Mouse (Mus musculus) myocyte (in vitro differentiated cells): ENCODE data around the gene Szrd1. TPM values are rescaled to one million over a fixed set of nuclear protein-coding genes. Genes with fewer than 3 reads are reported as not detected.

Source experiments
- H3K27me3 ChIP-seq: one replicate; pipeline ENCODE4 v1.6.1; 2011; ENCODE audit not compliant: control insufficient read depth, insufficient read depth, insufficient read length
- H3K36me3 ChIP-seq: one replicate; pipeline ENCODE4 v1.6.1; 2011; ENCODE audit not compliant: control insufficient read depth, insufficient read depth
- H3K4me2 ChIP-seq: one replicate; pipeline ENCODE4 v1.6.1; 2011; ENCODE audit warnings: low read depth, control low read depth
- H3K4me3 ChIP-seq: one replicate; pipeline ENCODE4 v1.5.1; 2011; ENCODE audit warnings: mild to moderate bottlenecking, control low read depth, moderate library complexity
- H3K79me2 ChIP-seq: one replicate; pipeline ENCODE4 v1.6.1; 2011; ENCODE audit not compliant: control insufficient read depth, insufficient read depth
- H3ac ChIP-seq: one replicate; pipeline ENCODE4 v1.6.1; 2011; ENCODE audit not compliant: control insufficient read depth, insufficient read length
- CEBPB ChIP-seq: IDR thresholded peaks from 2 replicates; pipeline ENCODE4 v1.6.1; 2011; ENCODE audit warnings: mild to moderate bottlenecking, moderate library complexity; ENCODE audit not compliant: poor library complexity, insufficient read depth, severe bottlenecking
- E2F4 ChIP-seq: IDR thresholded peaks from one replicate; pipeline ENCODE4 v1.6.1; 2011; ENCODE audit warnings: mild to moderate bottlenecking, control low read depth, moderate library complexity; ENCODE audit not compliant: insufficient read depth
- MAX ChIP-seq: IDR thresholded peaks from one replicate; pipeline ENCODE4 v1.6.1; 2011; ENCODE audit warnings: low read depth, mild to moderate bottlenecking, control low read depth
- MYOD1 ChIP-seq, 3 experiments: IDR thresholded peaks; one replicate each; pipeline ENCODE4 v1.6.1; 2011; ENCODE audit warnings: control low read depth in 2 of 3, low read depth in 2 of 3, mild to moderate bottlenecking in 2 of 3, moderate library complexity in 1 of 3; ENCODE audit not compliant: insufficient read length in 2 of 3, control insufficient read depth in 1 of 3
- MYOG ChIP-seq, 3 experiments: IDR thresholded peaks; one replicate each; pipeline ENCODE4 v1.6.1; 2011; ENCODE audit warnings: control low read depth in 2 of 3, low read depth in 2 of 3, mild to moderate bottlenecking in 2 of 3; ENCODE audit not compliant: insufficient read length in 2 of 3, control insufficient read depth in 1 of 3, insufficient read depth in 1 of 3
- POLR2A ChIP-seq: IDR thresholded peaks from one replicate; pipeline ENCODE4 v1.6.1; 2011; ENCODE audit warnings: low read depth, mild to moderate bottlenecking, control low read depth, moderate library complexity; ENCODE audit not compliant: insufficient read length
- POLR2AphosphoS2 ChIP-seq: IDR thresholded peaks from one replicate; pipeline ENCODE4 v1.6.1; 2011; ENCODE audit warnings: low read depth, control low read depth; ENCODE audit not compliant: insufficient read length
- REST ChIP-seq: IDR thresholded peaks from one replicate; pipeline ENCODE4 v1.6.1; 2011; ENCODE audit warnings: mild to moderate bottlenecking, control low read depth, moderate library complexity; ENCODE audit not compliant: insufficient read depth, insufficient read length
- SRF ChIP-seq: IDR thresholded peaks from one replicate; pipeline ENCODE4 v1.6.1; 2011; ENCODE audit warnings: low read depth; ENCODE audit not compliant: control insufficient read depth, insufficient read length
- TCF12 ChIP-seq: IDR thresholded peaks from one replicate; pipeline ENCODE4 v1.6.1; 2011; ENCODE audit warnings: mild to moderate bottlenecking, control low read depth; ENCODE audit not compliant: poor library complexity, insufficient read depth, severe bottlenecking
- TCF3 ChIP-seq: IDR thresholded peaks from one replicate; pipeline ENCODE4 v1.6.1; 2011; ENCODE audit warnings: low read depth, control low read depth; ENCODE audit not compliant: insufficient read length
- USF1 ChIP-seq: IDR thresholded peaks from one replicate; pipeline ENCODE4 v1.6.1; 2011; ENCODE audit warnings: low read depth, mild to moderate bottlenecking, control low read depth, moderate library complexity
- polyA plus RNA-seq: library from polyadenylated mRNA; unstranded; fragments of >200 nt; fragmentation: generic; extraction: Trizol; gene quantifications from one replicate; pipeline ENCODE4 v1.2.1, GENCODE M21; 2012; ENCODE audit warnings: missing spikeins

Szrd1 gene
- polyA plus RNA-seq, 1 experiment = 107 TPM

- H3K79me2 ChIP-seq = peaks cover 57% of the 10 kb centered on the region
- peaks cover 19% of the 10 kb centered on the region for H3K36me3 ChIP-seq
- TF ChIP-seq MAX = no peak
- no peak for TF ChIP-seq MYOD1 (IDR thresholded peaks at IDR 0.05; ENCODE audit: control insufficient read depth in 1 of 3, insufficient read length in 2 of 3, low read depth in 2 of 3)
- TF ChIP-seq TCF3 = no peak
- no peak for TF ChIP-seq SRF
- no peak for TF ChIP-seq E2F4
- TF ChIP-seq TCF12 = no peak
- TF ChIP-seq USF1 = no peak
- no peak for TF ChIP-seq MYOG (IDR thresholded peaks at IDR 0.05; ENCODE audit: control insufficient read depth in 1 of 3, insufficient read depth in 1 of 3, insufficient read length in 2 of 3, low read depth in 2 of 3)
- TF ChIP-seq REST = no peak
- no peak for TF ChIP-seq POLR2A
- no peak for TF ChIP-seq POLR2AphosphoS2
- no peak for TF ChIP-seq CEBPB
- H3ac ChIP-seq = no peak overlapping the region
- no peak overlapping the region for H3K4me2 ChIP-seq
- no peak overlapping the region for H3K4me3 ChIP-seq
- H3K27me3 ChIP-seq = no peaks in the 10 kb centered on the region
Observed at GRCm38 (mm10) chr4:141167156-141167555, 27.6 kb upstream of the Szrd1 start.

- no peak overlapping the region for H3K4me3 ChIP-seq
- H3K27me3 ChIP-seq = no peaks in the 10 kb centered on the region
- peaks cover 10% of the 10 kb centered on the region for H3K36me3 ChIP-seq
- no peak overlapping the region for H3ac ChIP-seq
- H3K4me2 ChIP-seq = no peak overlapping the region
- no peak for TF ChIP-seq POLR2AphosphoS2
- no peak for TF ChIP-seq E2F4
- TF ChIP-seq TCF12 = no peak
- TF ChIP-seq MAX = no peak
- no peak for TF ChIP-seq MYOD1 (IDR thresholded peaks at IDR 0.05; ENCODE audit: control insufficient read depth in 1 of 3, insufficient read length in 2 of 3, low read depth in 2 of 3)
- TF ChIP-seq TCF3 = no peak
- no peak for TF ChIP-seq USF1
- no peak for TF ChIP-seq MYOG (IDR thresholded peaks at IDR 0.05; ENCODE audit: control insufficient read depth in 1 of 3, insufficient read depth in 1 of 3, insufficient read length in 2 of 3, low read depth in 2 of 3)
- TF ChIP-seq CEBPB = no peak
- no peak for TF ChIP-seq REST
- no peak for TF ChIP-seq POLR2A
- TF ChIP-seq SRF = no peak
- H3K79me2 ChIP-seq = peaks cover 71% of the 10 kb centered on the region
Observed at GRCm38 (mm10) chr4:141165744-141166292, 26.2 kb upstream of the Szrd1 start.

GRCm38 (mm10) chr4:141163729-141164128 is 24.2 kb upstream of the Szrd1 start:
- no peak overlapping the region for H3K4me2 ChIP-seq
- H3K27me3 ChIP-seq = no peaks in the 10 kb centered on the region
- no peak overlapping the region for H3ac ChIP-seq
- H3K36me3 ChIP-seq = no peaks in the 10 kb centered on the region
- TF ChIP-seq POLR2AphosphoS2 (no peak), MAX (no peak), TCF12 (no peak), TCF3 (no peak)
- no peak overlapping the region for H3K4me3 ChIP-seq
- H3K79me2 ChIP-seq = peaks cover 92% of the 10 kb centered on the region

GRCm38 (mm10) chr4:141161699-141162208 is 22.2 kb upstream of the Szrd1 start:
- Histone ChIP-seq H3K4me2 (no peak overlapping the region), H3K36me3 (no peaks in the 10 kb centered on the region), H3K4me3 (no peak overlapping the region), H3K79me2 (peaks cover 96% of the 10 kb centered on the region), H3K27me3 (no peaks in the 10 kb centered on the region), H3ac (no peak overlapping the region)
- no peak for TF ChIP-seq USF1
- TF ChIP-seq MAX = no peak
- TF ChIP-seq E2F4 = no peak
- TF ChIP-seq REST = no peak
- no peak for TF ChIP-seq MYOG (IDR thresholded peaks at IDR 0.05; ENCODE audit: control insufficient read depth in 1 of 3, insufficient read depth in 1 of 3, insufficient read length in 2 of 3, low read depth in 2 of 3)
- no peak for TF ChIP-seq SRF
- TF ChIP-seq MYOD1 (IDR thresholded peaks at IDR 0.05; ENCODE audit: control insufficient read depth in 1 of 3, insufficient read length in 2 of 3, low read depth in 2 of 3) = no peak
- no peak for TF ChIP-seq TCF3
- TF ChIP-seq CEBPB = no peak
- TF ChIP-seq TCF12 = no peak
- no peak for TF ChIP-seq POLR2A
- TF ChIP-seq POLR2AphosphoS2 = no peak

GRCm38 (mm10) chr4:141160193-141160592 is 20.6 kb upstream of the Szrd1 start:
- TF ChIP-seq E2F4 = no peak
- no peak for TF ChIP-seq MYOG (IDR thresholded peaks at IDR 0.05; ENCODE audit: control insufficient read depth in 1 of 3, insufficient read depth in 1 of 3, insufficient read length in 2 of 3, low read depth in 2 of 3)
- TF ChIP-seq MYOD1 (IDR thresholded peaks at IDR 0.05; ENCODE audit: control insufficient read depth in 1 of 3, insufficient read length in 2 of 3, low read depth in 2 of 3) = no peak
- TF ChIP-seq SRF = no peak
- TF ChIP-seq POLR2A = no peak
- no peak for TF ChIP-seq USF1
- TF ChIP-seq POLR2AphosphoS2 = no peak
- Histone ChIP-seq H3K27me3 (no peaks in the 10 kb centered on the region), H3ac (no peak overlapping the region), H3K36me3 (no peaks in the 10 kb centered on the region), H3K4me2 (no peak overlapping the region), H3K4me3 (no peak overlapping the region), H3K79me2 (peaks cover 97% of the 10 kb centered on the region)
